Mouse (Mus musculus) adrenal gland, postnatal 4 days (tissue): ENCODE results near the gene Mnd1. TPM values are rescaled to one million over a fixed set of nuclear protein-coding genes. Genes with fewer than 3 reads are reported as not detected.
A peak's percentile ranks its signal among the peaks of the same experiment; 100 is the strongest.

ENCODE experiments used
- DNase-seq, 2 experiments: peaks; one replicate each; pipeline ENCODE4 v3.0.0; 2021 to 2022; ENCODE audit warnings: low spot score in 2 of 2, mixed read lengths in 2 of 2
- total RNA-seq, 2 experiments: library from RNA; stranded (reverse); gene quantifications; 2 replicates each; pipeline ENCODE4 v1.2.3; 2021

The Mnd1 gene
- total RNA-seq, 2 experiments from 2014 or later, result 18.8 to 24.0 TPM

GRCm38 (mm10) chr3:84103536-84103935 is 52.0 kb downstream of the Mnd1 start:
- DNase-seq, result no peak

DNA sequence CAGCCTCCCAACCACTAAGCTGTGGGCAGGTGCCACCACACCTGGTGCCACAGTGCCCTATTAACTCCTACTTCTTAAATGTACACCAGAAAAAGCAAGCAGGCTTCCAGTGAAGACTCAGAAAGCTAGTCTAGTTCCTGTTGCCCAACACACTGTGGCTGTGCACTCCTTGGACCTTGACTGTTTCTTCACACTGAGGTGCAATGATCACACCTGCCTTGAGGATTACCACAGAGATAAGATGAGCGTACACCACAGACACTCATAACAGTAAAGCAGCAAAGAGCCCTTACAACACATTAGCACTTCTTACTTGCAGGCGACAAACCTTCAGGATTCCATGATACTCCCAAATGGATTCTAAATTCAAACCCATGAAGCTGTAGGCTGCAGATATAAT is 62.7 kb downstream of the Mnd1 start:
- DNase-seq, result no peak

DNA sequence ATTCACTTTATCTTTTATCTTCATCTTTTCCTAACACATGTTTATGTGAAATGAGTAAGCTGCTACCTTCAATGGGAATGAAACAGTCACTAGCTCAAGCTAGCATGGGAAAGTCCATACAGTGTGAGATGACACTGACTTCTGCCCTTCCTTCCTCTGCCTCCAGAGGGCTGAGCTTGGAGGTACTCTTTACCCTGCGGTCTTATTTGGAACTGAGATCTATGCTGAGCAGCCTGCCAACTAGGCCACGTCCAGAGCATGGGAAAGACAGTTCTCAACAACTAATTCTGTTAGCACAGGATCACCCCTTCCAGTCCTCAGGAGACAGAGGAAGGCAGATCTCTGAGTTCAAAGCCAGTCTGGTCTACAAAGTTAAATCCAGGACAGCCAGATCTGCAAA is 64.6 kb downstream of the Mnd1 start:
- DNase-seq, result no peak

- DNase-seq, result no peak
Observed at GRCm38 (mm10) chr3:84086921-84087320, 68.7 kb downstream of the Mnd1 start.

DNA sequence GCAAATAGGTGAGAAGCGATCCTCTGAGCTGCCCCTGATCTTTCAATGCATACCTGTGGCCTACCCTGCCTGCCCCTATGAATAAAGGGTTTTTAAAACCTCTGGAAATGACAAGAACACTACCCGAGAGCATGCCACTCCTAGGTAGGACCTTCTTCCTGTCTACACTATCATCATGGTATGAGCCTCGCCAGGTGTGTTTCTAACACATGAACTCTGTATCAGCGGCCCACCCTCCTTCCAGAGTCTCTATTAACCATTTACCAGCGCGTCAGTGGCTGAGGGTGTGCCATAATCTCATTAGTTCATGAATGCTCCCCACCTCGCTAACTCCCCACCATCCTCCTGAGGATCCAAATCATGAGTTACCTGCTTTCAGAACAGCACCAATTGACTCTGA is 69.2 kb downstream of the Mnd1 start:
- no peak for DNase-seq

DNA sequence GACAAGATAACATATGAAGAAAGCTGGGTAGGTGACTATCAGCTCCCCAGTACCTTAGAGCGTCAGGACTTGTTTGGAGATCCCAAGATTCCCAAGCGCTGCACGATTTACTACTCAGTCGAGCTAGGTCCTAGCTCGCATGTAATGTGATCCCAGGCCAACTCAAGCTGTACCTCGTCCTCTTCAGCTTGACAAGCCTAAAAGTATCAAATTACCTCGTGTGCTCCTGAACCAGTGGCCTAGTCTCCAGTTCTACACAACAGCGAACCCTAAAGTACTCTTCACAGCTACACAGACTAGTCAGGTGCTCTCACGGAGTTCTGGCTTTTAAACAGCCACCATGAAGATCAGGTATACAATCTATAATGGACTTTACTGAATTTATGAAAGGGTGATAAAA is 70.2 kb downstream of the Mnd1 start:
- DNase-seq, result no peak

DNA sequence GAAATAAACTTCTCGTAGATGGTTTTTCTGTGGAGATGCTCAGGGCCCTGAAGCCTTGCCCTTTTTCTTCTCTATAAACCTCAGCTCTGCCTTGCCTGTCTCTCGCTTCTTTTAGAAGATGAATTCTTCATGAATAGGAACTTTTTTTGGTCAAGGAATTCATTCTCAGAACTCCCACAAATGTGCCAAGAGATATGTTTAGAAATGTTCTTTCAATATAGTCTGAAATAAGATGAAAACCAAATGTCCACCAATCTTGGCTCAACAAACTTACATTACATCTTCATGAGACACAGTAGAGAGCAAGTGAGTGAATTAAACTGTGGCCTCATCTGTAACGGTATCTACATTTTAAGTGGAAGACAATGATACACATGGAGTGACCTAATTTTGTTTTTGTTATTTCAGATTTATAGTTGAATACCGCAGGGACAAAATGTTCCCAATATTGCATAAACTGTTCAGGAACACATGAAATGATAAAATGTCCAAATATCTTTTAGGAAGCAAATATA is 74.3 kb downstream of the Mnd1 start:
- no peak for DNase-seq

- no peak for DNase-seq
Observed at GRCm38 (mm10) chr3:84080074-84080473, 75.5 kb downstream of the Mnd1 start.

DNA sequence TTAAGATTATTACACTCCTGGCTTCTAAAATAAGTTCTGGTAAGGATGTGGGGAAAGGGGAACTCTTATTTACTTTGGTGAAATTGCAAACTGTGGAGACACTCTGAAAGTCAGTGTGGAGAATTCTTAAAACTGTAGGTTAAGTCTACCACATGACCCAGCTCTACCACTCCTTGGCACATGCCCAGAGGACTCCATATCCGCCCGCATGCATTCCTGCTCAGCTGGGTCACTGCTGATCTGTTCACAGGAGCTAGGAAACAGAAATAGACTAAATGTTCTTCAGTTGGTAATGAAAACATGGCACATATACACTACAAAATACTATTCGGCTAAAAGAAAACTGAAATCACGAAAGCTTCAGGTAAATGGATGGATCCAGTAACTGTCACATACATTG is 78.1 kb downstream of the Mnd1 start:
- DNase-seq, result no peak

DNA sequence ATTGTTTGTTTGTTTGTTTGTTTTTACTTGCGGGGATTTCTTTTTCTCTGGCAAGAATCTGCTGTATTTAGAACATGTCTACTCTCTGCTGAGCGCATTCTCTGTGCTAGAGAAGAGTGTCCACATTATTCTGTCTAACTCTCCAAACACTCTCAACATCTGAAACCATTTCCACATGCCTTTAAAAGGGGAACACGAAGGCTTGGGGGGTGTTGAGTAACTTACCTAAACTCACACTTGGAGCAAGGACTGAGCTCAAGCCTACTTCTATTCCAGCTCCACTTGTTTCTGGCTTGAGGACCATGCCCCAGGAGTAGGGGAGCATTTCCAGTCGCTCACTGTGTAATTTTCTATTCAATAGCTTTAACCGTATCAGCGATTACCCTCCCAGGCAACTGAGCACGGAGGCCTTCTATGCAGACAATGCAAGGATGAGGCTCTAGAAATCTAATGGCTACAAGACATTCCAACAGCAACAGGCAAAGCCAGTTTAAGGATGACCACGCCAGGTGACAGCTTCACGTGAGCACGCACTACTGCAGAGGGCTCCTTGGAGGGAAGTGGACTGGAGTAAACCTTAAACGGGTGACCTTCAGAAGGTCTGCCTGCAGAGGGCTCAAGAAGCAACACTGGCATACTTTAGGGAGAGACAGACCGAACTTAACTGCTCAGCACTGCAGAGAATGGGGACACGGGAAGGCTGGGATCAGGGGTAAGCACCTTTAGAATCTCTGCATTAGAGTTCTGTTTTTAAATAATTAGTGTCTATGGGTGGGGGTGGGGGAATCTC is 78.8 kb downstream of the Mnd1 start:
- no peak for DNase-seq

- no peak for DNase-seq
Observed at GRCm38 (mm10) chr3:84075516-84075915, 80.1 kb downstream of the Mnd1 start.

- DNase-seq, result no peak
Observed at GRCm38 (mm10) chr3:84074777-84075176, 80.8 kb downstream of the Mnd1 start.

DNA sequence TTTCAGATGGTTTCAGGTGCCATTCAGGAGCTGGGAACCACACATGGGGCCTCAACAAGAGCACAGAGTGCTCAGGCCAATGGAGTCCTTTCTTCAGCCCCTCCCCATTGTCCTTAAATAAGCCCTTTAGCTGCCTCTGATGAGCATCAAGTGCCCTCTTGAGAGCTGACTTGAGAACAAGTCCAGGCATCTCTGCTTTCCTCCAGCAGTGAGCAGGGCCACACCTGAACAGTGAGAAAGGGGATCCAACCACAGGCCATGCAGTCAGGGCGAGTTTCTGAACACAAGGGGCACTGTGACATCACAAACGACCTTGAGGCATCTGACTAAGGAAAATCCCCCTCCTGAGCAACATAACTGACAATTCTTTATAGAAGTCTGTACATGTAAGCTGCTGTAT is 83.9 kb downstream of the Mnd1 start:
- no peak for DNase-seq

- no peak for DNase-seq
Observed at GRCm38 (mm10) chr3:84070811-84071210, 84.8 kb downstream of the Mnd1 start.

DNA sequence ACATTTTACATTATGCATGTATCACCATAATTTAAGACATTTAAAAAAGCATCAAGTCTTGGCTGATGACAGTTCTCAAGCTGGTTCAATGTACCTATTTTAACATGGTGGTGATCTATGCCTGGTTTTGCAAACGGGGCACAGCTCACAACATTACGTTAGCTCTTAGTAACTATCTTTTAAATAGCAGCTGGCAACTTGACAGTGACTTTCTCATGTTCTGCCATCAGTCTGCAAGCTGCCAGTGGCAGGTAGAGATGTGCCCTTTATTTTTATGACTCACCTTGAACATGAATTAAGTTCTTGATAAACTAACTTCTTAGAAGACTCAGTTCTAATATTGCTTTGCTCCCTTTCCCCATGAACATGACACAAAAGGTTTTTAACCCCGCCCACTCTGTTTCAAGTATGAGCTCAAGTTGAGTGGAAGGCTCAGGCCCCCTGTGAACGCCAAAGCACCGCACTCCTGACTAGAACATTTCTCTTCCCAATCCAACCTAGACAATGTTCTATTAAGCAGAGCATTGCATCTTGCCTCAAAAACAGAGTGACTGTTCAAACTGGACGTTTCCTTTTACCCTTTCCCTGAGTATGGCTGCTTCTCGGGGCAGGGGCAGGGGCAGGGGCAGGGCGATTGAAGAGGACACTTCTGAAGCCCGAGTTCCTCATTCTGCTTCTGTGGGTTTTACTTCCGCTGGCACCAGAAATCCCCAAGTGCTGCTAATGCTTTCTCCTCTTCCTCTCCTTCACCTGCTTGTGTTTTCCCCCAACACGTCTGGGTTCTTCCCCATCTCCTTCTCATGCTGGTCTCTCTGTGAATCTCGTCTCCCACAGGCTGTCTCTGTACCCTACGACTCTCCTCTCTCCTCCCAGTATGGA is 86.5 kb downstream of the Mnd1 start:
- no peak for DNase-seq

GRCm38 (mm10) chr3:84065825-84066224 is 89.8 kb downstream of the Mnd1 start:
- no peak for DNase-seq

- DNase-seq, result no peak
Observed at GRCm38 (mm10) chr3:84063369-84063914, 92.1 kb downstream of the Mnd1 start.

DNA sequence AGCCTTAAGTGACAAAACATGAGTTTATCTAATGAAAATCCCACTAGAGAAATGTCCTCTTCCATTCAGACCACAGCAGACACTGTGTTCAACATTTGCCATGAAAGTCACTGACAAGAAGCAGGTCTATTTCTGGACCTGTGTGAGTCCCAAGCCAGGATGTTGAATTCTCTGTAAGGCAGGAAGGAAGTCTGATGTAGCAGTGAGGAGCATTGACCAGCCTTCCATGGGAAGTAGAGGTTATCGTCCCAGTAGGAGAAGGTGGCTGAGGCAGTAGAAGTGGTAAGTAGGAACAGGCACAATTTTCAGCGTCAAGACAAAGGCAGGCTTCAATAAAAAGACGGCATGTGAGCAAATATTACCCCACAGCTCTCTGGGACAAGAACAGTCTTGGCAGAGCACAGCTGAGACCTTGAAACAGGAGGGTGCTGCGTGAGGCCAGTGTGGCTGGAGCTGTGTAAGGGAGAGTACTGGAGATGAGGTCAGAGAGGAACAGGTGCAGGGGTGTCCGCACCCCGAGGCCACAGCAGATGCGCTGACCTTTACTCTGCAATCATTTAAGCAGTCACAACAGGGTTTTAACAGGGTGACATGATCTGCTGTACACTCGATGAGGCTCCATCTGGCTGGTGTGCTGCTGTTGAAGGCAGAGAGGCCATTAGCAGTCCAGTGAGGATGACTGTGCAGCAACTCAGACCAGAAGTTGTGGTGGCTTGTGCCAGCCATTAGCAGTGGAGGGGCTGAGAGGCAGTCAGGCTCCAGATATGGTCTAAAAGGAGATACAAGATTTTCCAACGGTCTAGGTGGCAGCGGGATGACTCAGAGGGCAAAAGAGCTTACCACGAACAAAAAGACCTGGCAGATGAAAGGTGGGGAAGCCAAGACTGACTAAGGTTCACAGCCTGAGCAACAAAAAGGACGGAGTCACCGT is 93.8 kb downstream of the Mnd1 start:
- peak in 1 of 2 experiments; percentile 3 for DNase-seq

DNA sequence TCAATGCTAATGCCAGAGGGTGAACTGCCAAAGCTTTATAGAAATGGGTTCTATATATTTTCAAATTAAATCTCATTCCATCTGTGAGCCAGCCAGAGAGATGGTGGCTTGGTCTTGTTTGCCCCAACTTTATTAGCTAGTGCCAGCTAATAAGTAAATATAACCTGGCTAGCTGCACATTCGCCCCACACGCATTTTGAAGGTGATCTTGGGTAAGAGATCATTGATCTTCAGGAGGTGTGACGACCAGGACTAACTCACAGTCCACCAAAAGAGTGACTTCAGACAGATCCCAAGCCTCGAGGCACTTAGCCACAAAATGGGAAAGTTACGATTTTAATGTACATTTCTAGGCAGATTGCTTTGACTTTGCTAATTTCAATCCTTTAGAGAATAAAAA is 94.6 kb downstream of the Mnd1 start:
- no peak for DNase-seq

DNA sequence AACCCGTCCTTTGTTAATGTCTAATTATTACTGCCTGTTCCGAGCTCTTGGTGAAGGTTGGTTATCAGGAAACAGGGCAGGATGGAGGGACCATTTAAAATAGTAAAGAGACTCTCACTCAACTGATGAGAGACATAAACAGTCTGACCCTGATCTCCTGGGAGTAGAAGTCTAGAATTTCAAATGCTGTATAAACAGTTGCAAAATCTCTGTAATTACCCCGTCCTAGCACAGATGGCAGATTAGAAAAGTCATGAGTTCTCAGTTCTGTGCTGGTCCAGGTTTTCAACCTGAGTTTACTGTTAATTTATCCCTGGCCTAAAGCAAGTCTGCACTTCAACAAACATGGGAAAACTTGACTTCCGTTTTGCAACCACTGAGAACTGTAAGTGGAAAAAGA is 95.5 kb downstream of the Mnd1 start:
- DNase-seq, result no peak

DNA sequence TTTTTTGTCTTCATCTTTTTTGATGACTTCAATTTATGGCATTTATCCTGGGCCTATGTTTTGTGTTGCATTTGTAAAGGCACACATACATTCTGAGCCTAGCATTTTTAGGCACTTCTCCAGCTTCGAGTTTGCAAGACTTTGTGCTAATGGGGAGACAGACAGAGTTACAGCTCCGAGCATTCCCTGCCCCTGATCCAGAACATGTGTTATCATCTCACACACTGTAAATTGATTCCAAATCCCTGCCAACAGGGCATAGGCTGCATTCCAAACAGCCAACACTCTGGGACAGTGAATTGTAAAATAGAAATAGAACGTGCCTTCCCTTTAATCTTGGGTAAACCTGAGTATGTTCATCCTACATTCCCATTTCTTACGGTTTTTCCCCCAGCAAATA is 95.9 kb downstream of the Mnd1 start:
- DNase-seq, result no peak
